ENCODE assay signal across 8 mouse cellular contexts in the genomic region with DNA sequence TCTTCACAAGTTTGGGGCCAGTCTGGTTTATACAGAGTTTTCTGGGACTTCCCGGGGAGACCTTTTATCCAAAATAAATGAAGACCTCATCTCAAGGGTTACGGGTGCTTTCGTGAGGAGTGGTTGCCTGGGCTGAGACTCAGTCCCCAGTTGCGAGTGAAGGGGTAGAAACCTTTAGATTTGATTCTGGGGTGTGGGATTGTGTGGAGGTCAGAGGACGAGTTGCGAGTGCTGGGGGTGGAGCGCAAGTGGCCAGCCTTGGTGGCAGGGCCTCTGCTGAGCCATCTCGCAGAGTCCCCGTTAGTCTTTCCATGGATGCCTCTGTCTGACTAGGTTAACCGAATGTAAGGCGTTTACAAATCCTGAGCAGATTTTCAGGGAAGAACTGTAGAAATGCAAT. TPM values are rescaled to one million over a fixed set of nuclear protein-coding genes. Genes with fewer than 3 reads are reported as not detected.
A peak's percentile ranks its signal among the peaks of the same experiment; 100 is the strongest.
DNase-seq lines count a peak whose midpoint lies in the region; ATAC-seq and TF ChIP-seq lines count a peak whose summit lies in the region.

No protein-coding gene starts in this region.

- intact Hi-C loops in left cerebral cortex, adult 2 months (cut with DNase I) = loop anchor here (5.0 kb wide), 1 partner anchor 156 kb away; no protein-coding TSS in a partner anchor
- intact Hi-C loops in left cerebral cortex, postnatal 10 days (cut with DNase I) = loop anchor here (10.0 kb wide), 2 partner anchors 82 to 158 kb away; no protein-coding TSS in a partner anchor

- no peaks in the 10 kb centered on the region for H3K27me3 ChIP-seq in forebrain, embryonic 13.5 days
- H3K27me3 ChIP-seq in kidney, embryonic 15.5 days = no peaks in the 10 kb centered on the region

- H3K27ac ChIP-seq in left cerebral cortex, adult 2 months = peak overlapping the region; percentile 95
- H3K27ac ChIP-seq in forebrain, embryonic 13.5 days = peak overlapping the region; percentile 97
- peak overlapping the region; percentile 97 for H3K27ac ChIP-seq in kidney, embryonic 15.5 days

- peak overlapping the region; percentile 80 for H3K4me2 ChIP-seq in forebrain, embryonic 13.5 days
- peak overlapping the region; percentile 77 for H3K4me2 ChIP-seq in kidney, embryonic 15.5 days

- peak overlapping the region; percentile 98 for H3K9ac ChIP-seq in forebrain, embryonic 13.5 days
- H3K9ac ChIP-seq in kidney, embryonic 15.5 days = peak overlapping the region; percentile 93

- H3K4me1 ChIP-seq in forebrain, embryonic 13.5 days = peaks cover 36% of the 10 kb centered on the region
- peaks cover 28% of the 10 kb centered on the region for H3K4me1 ChIP-seq in kidney, embryonic 15.5 days

- ATAC-seq in forebrain, embryonic 13.5 days = peak; percentile 19; the same call in 1 of the 2 replicates
- peak; percentile 38; the same call in 1 of the 2 replicates for ATAC-seq in kidney, embryonic 15.5 days (replicated peaks; ENCODE audit: low FRiP score)
- peak; percentile 22; the same call in 1 of the 2 replicates for ATAC-seq in megakaryocyte progenitor cell, adult 5-6 weeks (replicated peaks; ENCODE audit: poor library complexity)

- TF ChIP-seq CTCF in left cerebral cortex, adult 2 months (IDR thresholded peaks at IDR 0.05) = no peak

- WGBS in forebrain, embryonic 13.5 days = under 1% methylated on average over 11 of the region's 11 CpGs
- WGBS in kidney, embryonic 15.5 days = 2% methylated on average over 11 of the region's 11 CpGs

- peak overlapping the region; percentile 82 for H3K4me3 ChIP-seq in left cerebral cortex, adult 2 months
- peak overlapping the region; percentile 85 for H3K4me3 ChIP-seq in forebrain, embryonic 13.5 days
- H3K4me3 ChIP-seq in kidney, embryonic 15.5 days (replicated peaks) = peak overlapping the region; percentile 78

- no peak for DNase-seq in left cerebral cortex, adult 2 months (ENCODE audit: extremely low spot score in 1 of 2, low spot score in 2 of 2)
- no peak for DNase-seq in left cerebral cortex, adult 18-20 months (ENCODE audit: low spot score in 2 of 2)
- DNase-seq in adrenal gland, postnatal 25 days = peak; percentile 29
- no peak for DNase-seq in right cerebral cortex, postnatal 25 days
- no peak for DNase-seq in left cerebral cortex, postnatal 10 days (ENCODE audit: extremely low spot score in 1 of 2, low spot score in 2 of 2)

- H3K9me3 ChIP-seq in forebrain, embryonic 13.5 days (replicated peaks) = no peaks in the 10 kb centered on the region
- no peaks in the 10 kb centered on the region for H3K9me3 ChIP-seq in kidney, embryonic 15.5 days (replicated peaks)

- H3K36me3 ChIP-seq in forebrain, embryonic 13.5 days (ENCODE audit: poor library complexity, severe bottlenecking) = no peaks in the 10 kb centered on the region
- H3K36me3 ChIP-seq in kidney, embryonic 15.5 days = no peaks in the 10 kb centered on the region

RNA-seq across cellular contexts. Expression of a gene that starts 0.8 kb away (rescaled TPM):
- total RNA-seq in left cerebral cortex, adult 2 months (2021) = 10 to 100 TPM; 30.9 to 32.9 TPM
- total RNA-seq in left cerebral cortex, adult 18-20 months (2021) = 10 to 100 TPM; 31.0 to 33.8 TPM
- total RNA-seq in adrenal gland, postnatal 25 days (2021) = 19.1 and 20.3 TPM in 2 replicates
- polyA plus RNA-seq in forebrain, embryonic 13.5 days (2015; fragmentation: Nextera tagmentation; extraction: Ambion mirVana) = 87.9 and 89.6 TPM in 2 replicates
- polyA plus RNA-seq in kidney, embryonic 15.5 days (2015; fragmentation: Nextera tagmentation; extraction: Ambion mirVana) = 46.4 and 48.7 TPM in 2 replicates
- 15.6 and 17.4 TPM in 2 replicates for total RNA-seq in megakaryocyte progenitor cell, adult 5-6 weeks (2015)
- 17.4 and 19.9 TPM in 2 replicates for total RNA-seq in megakaryocyte progenitor cell, adult 5-6 weeks (2017)
- total RNA-seq in left cerebral cortex, postnatal 10 days (2021) = 10 to 100 TPM; 33.4 to 35.7 TPM

RNA-seq across cellular contexts. Expression of a gene that starts 1.0 kb away (rescaled TPM):
- 1 to 10 TPM; 3.0 to 3.8 TPM for total RNA-seq in left cerebral cortex, adult 2 months (2021)
- total RNA-seq in left cerebral cortex, adult 18-20 months (2021) = 1 to 10 TPM; 1.8 to 2.3 TPM
- 2.0 and 4.3 TPM in 2 replicates for total RNA-seq in adrenal gland, postnatal 25 days (2021)
- polyA plus RNA-seq in forebrain, embryonic 13.5 days (2015; fragmentation: Nextera tagmentation; extraction: Ambion mirVana) = 5.7 and 7.9 TPM in 2 replicates
- 4.8 and 5.7 TPM in 2 replicates for polyA plus RNA-seq in kidney, embryonic 15.5 days (2015; fragmentation: Nextera tagmentation; extraction: Ambion mirVana)
- total RNA-seq in megakaryocyte progenitor cell, adult 5-6 weeks (2015) = 0.17 TPM in 1 of 2 replicates, not detected in the other
- 0.42 TPM in 1 of 2 replicates, not detected in the other for total RNA-seq in megakaryocyte progenitor cell, adult 5-6 weeks (2017)
- total RNA-seq in left cerebral cortex, postnatal 10 days (2021) = 1 to 10 TPM; 4.0 to 4.3 TPM
